Mouse (Mus musculus): ENCODE measurements around the gene Dagla. TPM values are rescaled to one million over a fixed set of nuclear protein-coding genes. Genes with fewer than 3 reads are reported as not detected.

Dagla gene
- polyA plus RNA-seq, 1 experiment from 2014 or later: 1.3 TPM

- H3K36me3 ChIP-seq (ENCODE audit: control insufficient read depth, insufficient read depth, low read length): no peaks in the 10 kb centered on the region
- H3K9ac ChIP-seq (ENCODE audit: low read length): peak within 1 kb of the TSS; percentile 62
- whole genome bisulfite sequencing: 7% methylated on average over 43 of the region's 43 CpGs
- no peak within 1 kb of the TSS for H3K27ac ChIP-seq (ENCODE audit: low read depth, low read length)
- H3K4me2 ChIP-seq: peak within 1 kb of the TSS; percentile 67
- H3K4me3 ChIP-seq (ENCODE audit: low read depth, low read length): peak within 1 kb of the TSS; percentile 43
- H3K9me3 ChIP-seq (ENCODE audit: control insufficient read depth, low read length): no peaks in the 10 kb centered on the region
- ATAC-seq (ENCODE audit: low FRiP score) (peak; percentile 79), DNase-seq (ENCODE audit: low spot score, missing footprints) (peak; percentile 98)
- H3K27me3 ChIP-seq (ENCODE audit: control insufficient read depth, insufficient read depth, low read length): peaks cover 8% of the 10 kb centered on the region; the same call in 1 of the 2 replicates
- H3K4me1 ChIP-seq (ENCODE audit: control insufficient read depth, insufficient read depth, low read length): peaks cover 13% of the 10 kb centered on the region
Measured at GRCm38 (mm10) chr19:10240654-10241305, 63.9 kb downstream of the Dagla start, which contains the start of gene Myrf. Gene Myrf (minus strand): TSS chr19:10240748.

- Histone ChIP-seq H3K9me3 (ENCODE audit: control insufficient read depth, low read length) (no peaks in the 10 kb centered on the region), H3K4me1 (ENCODE audit: control insufficient read depth, insufficient read depth, low read length) (peaks cover 13% of the 10 kb centered on the region), H3K27me3 (ENCODE audit: control insufficient read depth, insufficient read depth, low read length) (peaks cover 8% of the 10 kb centered on the region; the same call in 1 of the 2 replicates), H3K4me3 (ENCODE audit: low read depth, low read length) (peak overlapping the region; percentile 43), H3K27ac (ENCODE audit: low read depth, low read length) (no peak overlapping the region), H3K36me3 (ENCODE audit: control insufficient read depth, insufficient read depth, low read length) (no peaks in the 10 kb centered on the region), H3K4me2 (peak overlapping the region; percentile 67), H3K9ac (ENCODE audit: low read length) (peak overlapping the region; percentile 62)
- no peak; the same call in 1 of the 2 replicates for ATAC-seq (ENCODE audit: low FRiP score)
- DNase-seq (ENCODE audit: low spot score, missing footprints): peak; percentile 93
- WGBS: 2% methylated on average over 26 of the region's 26 CpGs
Measured at GRCm38 (mm10) chr19:10239975-10240653, 64.6 kb downstream of the Dagla start.

GRCm38 (mm10) chr19:10239419-10239818, 65.3 kb downstream of the Dagla start:
- ATAC-seq (ENCODE audit: low FRiP score): no peak
- H3K36me3 ChIP-seq (ENCODE audit: control insufficient read depth, insufficient read depth, low read length): no peaks in the 10 kb centered on the region
- H3K9me3 ChIP-seq (ENCODE audit: control insufficient read depth, low read length): no peaks in the 10 kb centered on the region
- H3K4me2 ChIP-seq: no peak overlapping the region
- H3K27me3 ChIP-seq (ENCODE audit: control insufficient read depth, insufficient read depth, low read length): peaks cover 8% of the 10 kb centered on the region; the same call in 1 of the 2 replicates
- no peak overlapping the region for H3K9ac ChIP-seq (ENCODE audit: low read length)
- H3K4me1 ChIP-seq (ENCODE audit: control insufficient read depth, insufficient read depth, low read length): peaks cover 13% of the 10 kb centered on the region
- no peak overlapping the region for H3K4me3 ChIP-seq (ENCODE audit: low read depth, low read length)
- WGBS: 38% methylated on average over 2 of the region's 2 CpGs
- no peak for DNase-seq (ENCODE audit: low spot score, missing footprints)
- H3K27ac ChIP-seq (ENCODE audit: low read depth, low read length): no peak overlapping the region

- H3K36me3 ChIP-seq (ENCODE audit: control insufficient read depth, insufficient read depth, low read length): no peaks in the 10 kb centered on the region
- peaks cover 12% of the 10 kb centered on the region for H3K4me1 ChIP-seq (ENCODE audit: control insufficient read depth, insufficient read depth, low read length)
- no peaks in the 10 kb centered on the region for H3K9me3 ChIP-seq (ENCODE audit: control insufficient read depth, low read length)
- no peak overlapping the region for H3K4me3 ChIP-seq (ENCODE audit: low read depth, low read length)
- H3K4me2 ChIP-seq: no peak overlapping the region
- ATAC-seq (ENCODE audit: low FRiP score) (no peak), DNase-seq (ENCODE audit: low spot score, missing footprints) (no peak)
- peaks cover 8% of the 10 kb centered on the region; the same call in 1 of the 2 replicates for H3K27me3 ChIP-seq (ENCODE audit: control insufficient read depth, insufficient read depth, low read length)
- 61% methylated on average over 3 of the region's 3 CpGs for WGBS
- H3K27ac ChIP-seq (ENCODE audit: low read depth, low read length): no peak overlapping the region
- no peak overlapping the region for H3K9ac ChIP-seq (ENCODE audit: low read length)
Measured at GRCm38 (mm10) chr19:10238477-10238876, 66.2 kb downstream of the Dagla start.

GRCm38 (mm10) chr19:10235784-10236565, 68.7 kb downstream of the Dagla start:
- H3K36me3 ChIP-seq (ENCODE audit: control insufficient read depth, insufficient read depth, low read length): no peaks in the 10 kb centered on the region
- no peak overlapping the region for H3K4me2 ChIP-seq
- H3K27ac ChIP-seq (ENCODE audit: low read depth, low read length): no peak overlapping the region
- H3K4me1 ChIP-seq (ENCODE audit: control insufficient read depth, insufficient read depth, low read length): peaks cover 6% of the 10 kb centered on the region
- no peak overlapping the region for H3K9ac ChIP-seq (ENCODE audit: low read length)
- WGBS: 84% methylated on average over 9 of the region's 9 CpGs
- H3K4me3 ChIP-seq (ENCODE audit: low read depth, low read length): no peak overlapping the region
- no peaks in the 10 kb centered on the region for H3K9me3 ChIP-seq (ENCODE audit: control insufficient read depth, low read length)
- peaks cover 8% of the 10 kb centered on the region; the same call in 1 of the 2 replicates for H3K27me3 ChIP-seq (ENCODE audit: control insufficient read depth, insufficient read depth, low read length)
- ATAC-seq (ENCODE audit: low FRiP score): no peak
- no peak for DNase-seq (ENCODE audit: low spot score, missing footprints)

- 34% methylated on average over 9 of the region's 9 CpGs for WGBS
Measured at GRCm38 (mm10) chr19:10232327-10233017, 72.2 kb downstream of the Dagla start.

GRCm38 (mm10) chr19:10231871-10232270, 72.8 kb downstream of the Dagla start:
- ATAC-seq (ENCODE audit: low FRiP score) (no peak), DNase-seq (ENCODE audit: low spot score, missing footprints) (no peak)
- 13% methylated on average over 5 of the region's 5 CpGs for WGBS
- no peak overlapping the region for H3K27ac ChIP-seq (ENCODE audit: low read depth, low read length)
- no peak overlapping the region for H3K4me2 ChIP-seq
- no peaks in the 10 kb centered on the region for H3K27me3 ChIP-seq (ENCODE audit: control insufficient read depth, insufficient read depth, low read length)
- H3K9me3 ChIP-seq (ENCODE audit: control insufficient read depth, low read length): no peaks in the 10 kb centered on the region
- no peak overlapping the region for H3K9ac ChIP-seq (ENCODE audit: low read length)
- no peak overlapping the region for H3K4me3 ChIP-seq (ENCODE audit: low read depth, low read length)
- H3K4me1 ChIP-seq (ENCODE audit: control insufficient read depth, insufficient read depth, low read length): peaks cover 4% of the 10 kb centered on the region; the same call in 1 of the 2 replicates
- H3K36me3 ChIP-seq (ENCODE audit: control insufficient read depth, insufficient read depth, low read length): no peaks in the 10 kb centered on the region

More at GRCm38 (mm10) chr19:10232327-10233017, 72.2 kb downstream of the Dagla start:
- Histone ChIP-seq H3K9me3 (ENCODE audit: control insufficient read depth, low read length) (no peaks in the 10 kb centered on the region), H3K4me1 (ENCODE audit: control insufficient read depth, insufficient read depth, low read length) (peaks cover 4% of the 10 kb centered on the region; the same call in 1 of the 2 replicates), H3K27me3 (ENCODE audit: control insufficient read depth, insufficient read depth, low read length) (no peaks in the 10 kb centered on the region), H3K4me3 (ENCODE audit: low read depth, low read length) (no peak overlapping the region), H3K27ac (ENCODE audit: low read depth, low read length) (no peak overlapping the region), H3K4me2 (no peak overlapping the region), H3K36me3 (ENCODE audit: control insufficient read depth, insufficient read depth, low read length) (no peaks in the 10 kb centered on the region), H3K9ac (ENCODE audit: low read length) (no peak overlapping the region)
- ATAC-seq (ENCODE audit: low FRiP score): no peak
- no peak for DNase-seq (ENCODE audit: low spot score, missing footprints)

GRCm38 (mm10) chr19:10231016-10231415, 73.7 kb downstream of the Dagla start:
- no peak overlapping the region for H3K4me3 ChIP-seq (ENCODE audit: low read depth, low read length)
- no peaks in the 10 kb centered on the region for H3K9me3 ChIP-seq (ENCODE audit: control insufficient read depth, low read length)
- H3K27me3 ChIP-seq (ENCODE audit: control insufficient read depth, insufficient read depth, low read length): no peaks in the 10 kb centered on the region
- WGBS: 1% methylated on average over 7 of the region's 7 CpGs
- H3K4me2 ChIP-seq: no peak overlapping the region
- DNase-seq (ENCODE audit: low spot score, missing footprints) (no peak), ATAC-seq (ENCODE audit: low FRiP score) (no peak)
- no peak overlapping the region for H3K27ac ChIP-seq (ENCODE audit: low read depth, low read length)
- no peak overlapping the region for H3K9ac ChIP-seq (ENCODE audit: low read length)
- no peaks in the 10 kb centered on the region for H3K36me3 ChIP-seq (ENCODE audit: control insufficient read depth, insufficient read depth, low read length)
- H3K4me1 ChIP-seq (ENCODE audit: control insufficient read depth, insufficient read depth, low read length): peaks cover 4% of the 10 kb centered on the region; the same call in 1 of the 2 replicates

All from midbrain, embryonic 11.5 days (tissue).